Mouse (Mus musculus) CH12.LX (cell line): Measurements from ENCODE around the gene Trp73.

Experiments used
- CTCF ChIP-seq, 2 experiments: IDR thresholded peaks in 1 of 2; conservative IDR thresholded peaks in 1 of 2; 2 replicates each; pipeline ENCODE4 v1.5.1; 2011 to 2012; ENCODE audit warnings: low read depth in 2 of 2, low read length in 2 of 2, improper control_type of control experiment in 1 of 2, inconsistent platforms in 1 of 2, mild to moderate bottlenecking in 1 of 2, moderate library complexity in 1 of 2
- E2F4 ChIP-seq: IDR thresholded peaks from 2 replicates; pipeline ENCODE4 v1.6.1; 2011; ENCODE audit warnings: low read depth, low read length, improper control_type of control experiment; ENCODE audit not compliant: insufficient replicate concordance
- ETS1 ChIP-seq: conservative IDR thresholded peaks from 2 replicates; pipeline ENCODE4 v1.6.1; 2012; ENCODE audit warnings: low read depth, mild to moderate bottlenecking, inconsistent platforms, low read length, improper control_type of control experiment, moderate library complexity
- HCFC1 ChIP-seq: IDR thresholded peaks from 2 replicates; pipeline ENCODE4 v1.6.1; 2012; ENCODE audit warnings: low read depth, mild to moderate bottlenecking, inconsistent platforms, low read length, improper control_type of control experiment
- MAX ChIP-seq: IDR thresholded peaks from 2 replicates; pipeline ENCODE4 v1.6.1; 2011; ENCODE audit warnings: low read length, improper control_type of control experiment
- MXI1 ChIP-seq: IDR thresholded peaks from 2 replicates; pipeline ENCODE4 v1.6.1; 2011; ENCODE audit warnings: mild to moderate bottlenecking, low read depth, low read length, improper control_type of control experiment
- POLR2A ChIP-seq: IDR thresholded peaks from 2 replicates; pipeline ENCODE4 v1.6.1; 2011; ENCODE audit warnings: low read depth, mild to moderate bottlenecking, improper control_type of control experiment, low read length
- POLR2AphosphoS2 ChIP-seq: IDR thresholded peaks from 2 replicates; pipeline ENCODE4 v1.6.1; 2011; ENCODE audit warnings: low read depth, low read length, improper control_type of control experiment
- UBTF ChIP-seq: IDR thresholded peaks from 2 replicates; pipeline ENCODE4 v1.6.1; 2012; ENCODE audit warnings: low read depth, mild to moderate bottlenecking, inconsistent platforms, low read length, improper control_type of control experiment, moderate library complexity
- ZNF384 ChIP-seq: IDR thresholded peaks from 2 replicates; pipeline ENCODE4 v1.6.1; 2012; ENCODE audit warnings: low read depth, low read length, improper control_type of control experiment, inconsistent platforms

DNA sequence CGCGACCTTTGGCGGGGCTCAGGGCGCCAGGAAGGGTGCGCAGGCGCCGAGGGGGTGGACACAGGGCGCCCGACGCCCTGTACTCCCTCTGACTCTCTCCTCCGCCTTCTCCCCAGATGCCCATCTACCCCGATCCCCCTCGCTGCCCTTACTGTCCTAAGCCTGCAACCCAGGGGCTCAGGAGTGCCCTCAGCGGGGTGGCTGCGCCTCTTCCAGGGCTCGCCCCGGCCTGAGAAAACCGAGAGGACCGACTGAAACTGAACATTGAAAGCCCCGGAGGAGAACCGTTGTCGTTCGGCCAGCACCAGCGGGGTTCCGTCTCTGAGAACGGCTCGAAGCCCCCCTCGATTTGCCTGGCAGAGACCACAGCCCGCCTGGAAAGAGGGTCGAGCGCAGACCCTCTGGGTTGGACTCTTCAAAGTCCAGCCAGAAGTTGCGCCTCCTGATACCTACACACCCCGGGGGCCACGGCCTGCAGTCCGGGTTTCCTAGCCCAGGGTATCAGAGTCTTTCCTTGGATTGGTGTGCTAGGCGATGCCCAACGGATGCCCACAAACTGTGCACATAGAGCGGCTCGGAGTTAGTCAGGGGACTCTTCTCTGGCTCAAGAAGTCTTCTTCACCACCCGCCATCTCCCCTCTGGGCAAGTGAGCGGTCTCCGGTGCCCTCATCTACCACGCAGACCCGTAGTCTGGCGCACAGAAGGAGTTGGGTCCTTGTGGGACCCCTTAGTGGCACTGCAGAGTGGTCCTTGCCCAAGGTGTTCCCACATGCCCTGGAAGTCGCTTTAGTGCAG, 403 bp upstream of the Trp73 start:
- TF ChIP-seq CTCF (conservative IDR thresholded peaks at IDR 0.05 in 1 of 2, IDR thresholded peaks at IDR 0.05 in 1 of 2; ENCODE audit: low read depth in 2 of 2, low read length in 2 of 2) (no peak), ETS1 (no peak), POLR2A (no peak), POLR2AphosphoS2 (no peak), MXI1 (no peak), ZNF384 (no peak), HCFC1 (no peak), UBTF (no peak), MAX (no peak), E2F4 (no peak)
